Mouse (Mus musculus): Measurements from ENCODE around the gene Etl4. TPM values are rescaled to one million over a fixed set of nuclear protein-coding genes. Genes with fewer than 3 reads are reported as not detected.
A peak's percentile ranks its signal among the peaks of the same experiment; 100 is the strongest.

Etl4 gene
- total and polyA plus RNA-seq, 3 experiments: not detected

- no peak for TF ChIP-seq ETS1 (IDR thresholded peaks at IDR 0.05; ENCODE audit: low read depth, low read length)
- no peak for TF ChIP-seq EP300 (IDR thresholded peaks at IDR 0.05; ENCODE audit: low read depth in 1 of 2, low read length in 2 of 2)
- no peak for TF ChIP-seq MAFK (IDR thresholded peaks at IDR 0.05; ENCODE audit: borderline replicate concordance, low read depth, low read length)
- TF ChIP-seq POLR2A (IDR thresholded peaks at IDR 0.05; ENCODE audit: control insufficient read depth in 1 of 2, insufficient read depth in 1 of 2, low read depth in 1 of 2, low read length in 2 of 2, poor library complexity in 1 of 2): no peak
- no peak for TF ChIP-seq MAX (IDR thresholded peaks at IDR 0.05; ENCODE audit: low read length)
- TF ChIP-seq E2F4 (IDR thresholded peaks at IDR 0.05; ENCODE audit: borderline replicate concordance, low read depth, low read length): no peak
- Histone ChIP-seq H3K9me3 (replicated peaks; ENCODE audit: insufficient read depth, low read length) (no peaks in the 10 kb centered on the region), H3K9ac (ENCODE audit: control insufficient read depth, low read depth, low read length, poor library complexity, severe bottlenecking) (no peak overlapping the region), H3K4me1 (ENCODE audit: control insufficient read depth in 1 of 2, insufficient read depth in 2 of 2, low read length in 2 of 2) (no peaks in the 10 kb centered on the region), H3K36me3 (ENCODE audit: control insufficient read depth in 1 of 2, insufficient read depth in 2 of 2, low read length in 2 of 2) (no peaks in the 10 kb centered on the region), H3K79me2 (ENCODE audit: control insufficient read depth, insufficient read depth, low read length, poor library complexity) (no peaks in the 10 kb centered on the region), H3K27me3 (ENCODE audit: control insufficient read depth in 1 of 2, insufficient read depth in 2 of 2, low read length in 2 of 2) (no peaks in the 10 kb centered on the region), H3K4me3 (ENCODE audit: control insufficient read depth in 1 of 2, insufficient read depth in 1 of 2, low read depth in 2 of 2, low read length in 2 of 2) (no peak overlapping the region), H3K27ac (ENCODE audit: control insufficient read depth, low read depth, low read length) (no peak overlapping the region)
- DNase-seq (ENCODE audit: low read depth, low spot score): no peak
Observed at GRCm38 (mm10) chr2:20492125-20492524, 582.5 kb downstream of the Etl4 start.

- H3K9me3 ChIP-seq (replicated peaks; ENCODE audit: insufficient read depth, low read length): no peaks in the 10 kb centered on the region
- no peaks in the 10 kb centered on the region for H3K79me2 ChIP-seq (ENCODE audit: control insufficient read depth, insufficient read depth, low read length, poor library complexity)
- DNase-seq (ENCODE audit: low read depth, low spot score): no peak
- TF ChIP-seq CTCF (IDR thresholded peaks at IDR 0.05 in 2 of 3, conservative IDR thresholded peaks at IDR 0.05 in 1 of 3; ENCODE audit: control insufficient read depth in 1 of 3, insufficient read depth in 1 of 3, low read depth in 2 of 3, low read length in 3 of 3, poor library complexity in 1 of 3, severe bottlenecking in 1 of 3): no peak
- TF ChIP-seq UBTF (IDR thresholded peaks at IDR 0.05; ENCODE audit: borderline replicate concordance, insufficient read depth, low read depth, low read length): no peak
- no peak for TF ChIP-seq POLR2AphosphoS2 (IDR thresholded peaks at IDR 0.05; ENCODE audit: low read length)
- no peaks in the 10 kb centered on the region for H3K27me3 ChIP-seq (ENCODE audit: control insufficient read depth in 1 of 2, insufficient read depth in 2 of 2, low read length in 2 of 2)
- H3K9ac ChIP-seq (ENCODE audit: control insufficient read depth, low read depth, low read length, poor library complexity, severe bottlenecking): no peak overlapping the region
- no peak overlapping the region for H3K4me3 ChIP-seq (ENCODE audit: control insufficient read depth in 1 of 2, insufficient read depth in 1 of 2, low read depth in 2 of 2, low read length in 2 of 2)
- no peaks in the 10 kb centered on the region for H3K36me3 ChIP-seq (ENCODE audit: control insufficient read depth in 1 of 2, insufficient read depth in 2 of 2, low read length in 2 of 2)
- no peaks in the 10 kb centered on the region for H3K4me1 ChIP-seq (ENCODE audit: control insufficient read depth in 1 of 2, insufficient read depth in 2 of 2, low read length in 2 of 2)
- H3K27ac ChIP-seq (ENCODE audit: control insufficient read depth, low read depth, low read length): no peak overlapping the region
Observed at GRCm38 (mm10) chr2:20493806-20494205, 584.2 kb downstream of the Etl4 start.

- peak; percentile 45 for DNase-seq (ENCODE audit: low read depth, low spot score)
- H3K9me3 ChIP-seq (replicated peaks; ENCODE audit: insufficient read depth, low read length): no peaks in the 10 kb centered on the region
- no peaks in the 10 kb centered on the region for H3K27me3 ChIP-seq (ENCODE audit: control insufficient read depth in 1 of 2, insufficient read depth in 2 of 2, low read length in 2 of 2)
- no peak overlapping the region for H3K9ac ChIP-seq (ENCODE audit: control insufficient read depth, low read depth, low read length, poor library complexity, severe bottlenecking)
- no peak overlapping the region for H3K4me3 ChIP-seq (ENCODE audit: control insufficient read depth in 1 of 2, insufficient read depth in 1 of 2, low read depth in 2 of 2, low read length in 2 of 2)
- TF ChIP-seq RAD21 (IDR thresholded peaks at IDR 0.05; ENCODE audit: low read depth, low read length): peak; percentile 32
- peak; percentile 54 to 65 (median 62) for TF ChIP-seq CTCF (IDR thresholded peaks at IDR 0.05 in 2 of 3, conservative IDR thresholded peaks at IDR 0.05 in 1 of 3; ENCODE audit: control insufficient read depth in 1 of 3, insufficient read depth in 1 of 3, low read depth in 2 of 3, low read length in 3 of 3, poor library complexity in 1 of 3, severe bottlenecking in 1 of 3)
- TF ChIP-seq SMC3 (IDR thresholded peaks at IDR 0.05; ENCODE audit: low read depth, low read length): peak; percentile 40; the same call in 1 of the 2 replicates
- TF ChIP-seq ZKSCAN1 (IDR thresholded peaks at IDR 0.05; ENCODE audit: low read depth, low read length): no peak
- no peak overlapping the region for H3K27ac ChIP-seq (ENCODE audit: control insufficient read depth, low read depth, low read length)
- H3K4me1 ChIP-seq (ENCODE audit: control insufficient read depth in 1 of 2, insufficient read depth in 2 of 2, low read length in 2 of 2): no peaks in the 10 kb centered on the region
- no peaks in the 10 kb centered on the region for H3K79me2 ChIP-seq (ENCODE audit: control insufficient read depth, insufficient read depth, low read length, poor library complexity)
- no peaks in the 10 kb centered on the region for H3K36me3 ChIP-seq (ENCODE audit: control insufficient read depth in 1 of 2, insufficient read depth in 2 of 2, low read length in 2 of 2)
Observed at GRCm38 (mm10) chr2:20494666-20495065, 585.1 kb downstream of the Etl4 start.
